Mouse (Mus musculus) common myeloid progenitor, adult 5-6 weeks (primary cell): ENCODE results near the gene Actn1. TPM values are rescaled to one million over a fixed set of nuclear protein-coding genes. Genes with fewer than 3 reads are reported as not detected.

Source experiments
- ATAC-seq: replicated peaks from 2 replicates; pipeline ENCODE4 v1.8.0; 2016; ENCODE audit warnings: low read depth, mild to moderate bottlenecking, moderate TSS enrichment, inconsistent platforms; ENCODE audit not compliant: poor library complexity, severe bottlenecking
- total RNA-seq: library from RNA; stranded (forward); fragments of 200-1000, 187-1606 nt; gene quantifications from 2 replicates; pipeline ENCODE4 v1.2.3, GENCODE M21; 2017

The Actn1 gene
- total RNA-seq, 1 experiment from 2014 or later = 10.3 TPM

DNA sequence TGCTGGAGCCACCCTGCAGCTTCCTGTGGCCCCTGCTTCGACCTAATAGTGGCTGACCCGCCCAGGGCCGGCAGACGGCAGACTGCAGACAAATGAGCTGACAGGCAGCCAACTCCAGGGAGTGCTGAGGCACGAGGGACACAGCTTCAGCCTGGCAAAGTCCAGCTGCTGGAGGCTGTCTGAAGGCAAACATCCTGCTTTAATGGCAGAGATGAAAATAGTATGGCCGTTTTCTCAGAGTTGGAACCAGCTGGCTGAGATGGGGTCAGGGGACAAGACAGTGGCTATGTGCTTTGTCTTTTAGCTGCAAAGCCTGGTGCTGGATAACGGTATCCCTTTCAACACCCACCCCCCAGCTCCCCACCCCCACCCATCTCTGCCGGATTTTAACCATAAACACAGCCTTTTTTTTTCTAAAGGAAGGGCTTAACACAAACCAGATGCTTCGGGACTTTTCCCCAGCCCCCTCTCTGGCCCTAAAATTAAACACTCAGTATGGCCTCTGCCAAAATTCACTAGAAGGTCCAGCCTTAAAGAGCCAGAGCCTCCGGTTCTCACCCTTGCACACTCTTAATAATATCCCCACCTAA lies 30.0 kb downstream of the Actn1 start:
- no peak for ATAC-seq

DNA sequence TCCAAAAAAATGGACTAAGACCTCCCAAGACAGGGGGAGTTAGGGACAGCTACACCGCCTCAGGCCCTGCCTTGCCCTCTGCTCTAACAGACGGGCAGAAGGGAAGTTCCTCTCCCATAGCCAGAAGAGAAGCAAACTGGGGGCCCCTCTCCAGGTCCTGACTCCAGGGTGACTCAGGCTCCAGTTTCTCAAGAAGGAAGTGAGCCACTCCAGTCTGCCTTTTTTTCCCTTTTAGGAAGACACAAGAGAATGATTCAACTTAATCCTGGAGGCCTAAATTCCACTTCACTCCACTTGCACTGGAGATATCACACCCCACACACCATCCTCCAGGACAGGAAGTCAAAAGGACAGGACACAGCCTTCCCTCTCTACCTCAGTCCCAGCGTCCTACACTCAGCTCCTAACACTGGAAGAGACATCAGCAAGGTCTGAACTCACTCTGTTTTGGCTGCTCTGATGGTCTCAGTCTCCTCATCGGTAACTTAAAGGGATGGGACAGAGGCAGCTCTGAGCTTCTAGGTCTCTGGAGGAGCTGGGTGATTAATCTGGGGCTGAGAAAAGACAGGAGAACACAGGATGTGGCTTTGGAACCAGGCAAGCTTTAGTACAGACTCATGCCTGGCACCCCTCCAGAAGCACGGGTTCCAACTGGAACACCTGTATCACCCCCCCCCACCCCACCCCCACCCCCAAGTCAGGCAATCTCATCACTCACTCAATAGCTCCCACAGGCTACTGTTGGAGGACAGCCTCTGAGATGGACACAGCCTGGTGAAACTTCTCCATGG lies 31.0 kb downstream of the Actn1 start:
- peak; percentile 57 for ATAC-seq

DNA sequence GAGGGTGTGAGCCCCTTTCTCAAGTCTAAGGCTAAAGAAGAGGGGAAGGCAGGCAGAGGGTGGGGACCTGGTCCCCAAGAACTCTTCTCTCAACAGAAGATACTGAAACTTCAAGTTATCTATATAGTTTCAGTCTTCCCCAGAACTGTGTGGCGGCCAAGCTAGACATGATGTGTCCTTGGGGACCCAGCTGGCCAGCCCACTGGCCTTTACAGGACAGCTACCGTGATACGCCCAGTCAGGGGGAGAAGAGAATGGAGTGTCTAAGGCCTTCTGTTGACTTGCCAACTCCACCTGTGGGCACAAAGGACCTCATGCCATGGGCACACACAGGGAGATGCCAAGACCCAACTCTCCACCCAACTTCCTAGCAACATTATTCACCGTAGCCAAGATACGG lies 31.8 kb downstream of the Actn1 start:
- ATAC-seq = no peak

DNA sequence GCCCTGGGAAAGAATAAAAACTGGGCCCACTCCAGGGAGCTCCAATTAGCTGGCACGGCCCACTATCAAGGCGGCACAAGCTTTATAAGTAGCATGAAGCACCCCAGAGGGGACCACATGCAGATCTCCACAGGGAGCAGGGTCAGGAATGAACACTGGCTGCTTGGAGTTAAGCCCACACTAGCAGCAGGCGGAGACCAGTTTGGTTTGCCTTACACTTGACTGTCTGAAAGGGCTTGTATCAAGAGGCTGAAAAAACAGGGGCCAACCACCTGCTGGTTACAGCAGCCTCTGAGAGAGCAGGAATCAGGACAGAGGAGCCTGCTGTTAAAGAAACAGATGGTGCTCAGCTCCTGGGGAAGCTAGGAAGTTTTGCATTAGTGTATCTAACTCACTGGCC lies 32.3 kb downstream of the Actn1 start:
- no peak for ATAC-seq

DNA sequence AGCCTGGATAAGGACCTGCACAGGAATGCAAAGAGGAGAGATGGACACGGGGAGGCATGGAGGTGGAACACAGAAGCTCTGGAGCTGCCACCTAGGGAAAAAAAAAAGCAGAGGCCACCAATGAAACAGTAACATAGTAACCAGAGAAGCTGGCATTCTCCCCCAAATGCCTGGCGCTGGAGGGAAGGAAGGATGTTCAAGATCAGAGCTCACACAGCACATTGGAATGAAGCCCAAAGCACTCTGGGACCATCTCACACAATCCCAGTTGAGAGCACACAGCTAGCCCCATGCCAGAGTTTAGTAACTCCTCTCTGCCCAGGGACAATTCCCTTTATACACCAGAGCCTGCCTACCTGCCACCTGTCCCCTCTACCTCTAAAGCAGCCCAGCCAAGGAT lies 34.1 kb downstream of the Actn1 start:
- no peak for ATAC-seq

DNA sequence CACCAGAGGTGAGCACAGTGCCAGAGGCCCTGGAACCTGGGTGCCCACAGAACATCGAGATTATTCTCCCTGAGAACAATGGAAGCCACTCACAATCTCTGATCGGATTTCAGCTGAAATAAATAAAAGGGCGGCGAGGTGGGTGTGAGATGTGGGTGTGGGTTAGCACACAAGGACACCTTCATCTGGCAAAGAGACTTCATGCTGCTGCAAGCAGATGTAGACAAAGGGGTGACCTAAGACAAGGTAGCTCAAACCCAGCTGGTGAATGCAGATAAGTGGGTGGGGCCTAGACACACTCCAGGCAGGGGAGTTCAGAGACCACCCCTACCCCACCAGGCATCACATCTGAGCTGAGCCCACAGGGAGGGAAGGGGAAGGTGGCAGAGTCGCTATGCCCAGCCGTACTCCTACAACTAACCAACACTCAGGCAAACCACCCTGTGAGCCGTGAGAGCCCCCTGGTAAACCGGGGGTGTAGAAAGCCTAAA lies 35.9 kb downstream of the Actn1 start:
- no peak for ATAC-seq

DNA sequence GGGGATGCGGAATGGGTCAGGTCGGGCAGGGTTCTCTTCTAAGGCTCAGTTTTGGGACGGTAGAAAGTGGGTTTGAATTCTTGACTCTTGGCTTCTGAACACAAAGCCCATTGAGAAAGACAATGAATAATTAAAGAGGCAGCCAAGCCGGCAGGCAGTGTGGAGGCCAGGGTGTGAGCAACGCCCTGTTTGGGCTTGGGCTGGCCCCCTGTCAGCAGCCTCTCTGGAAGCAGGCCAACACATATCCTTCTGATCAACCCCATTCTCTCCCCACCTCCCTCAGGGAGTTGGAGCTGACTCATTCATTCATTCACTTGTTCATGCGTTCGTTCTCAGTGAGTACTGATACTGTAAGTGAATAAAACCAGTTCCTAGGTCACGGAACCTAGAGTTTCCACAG lies 36.7 kb downstream of the Actn1 start:
- ATAC-seq = no peak

DNA sequence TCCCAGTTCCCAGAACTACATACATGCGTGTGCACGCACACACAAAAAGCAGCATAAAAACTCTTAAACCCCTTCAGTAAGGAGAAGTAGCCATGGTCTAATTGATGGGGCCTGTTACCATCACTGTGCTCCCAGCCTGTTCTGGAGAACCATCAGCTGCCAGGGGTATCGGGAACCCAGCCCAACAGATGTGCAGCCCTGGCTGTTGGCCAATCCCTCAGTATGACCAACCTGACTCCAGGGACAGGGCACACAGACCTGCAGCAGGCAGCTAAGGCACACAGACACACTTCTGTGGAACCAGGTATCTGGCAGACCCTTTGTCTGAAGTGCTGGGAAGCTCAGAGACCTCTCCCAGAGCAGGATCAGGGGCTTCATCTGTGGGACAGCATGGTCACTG lies 37.7 kb downstream of the Actn1 start:
- no peak for ATAC-seq

DNA sequence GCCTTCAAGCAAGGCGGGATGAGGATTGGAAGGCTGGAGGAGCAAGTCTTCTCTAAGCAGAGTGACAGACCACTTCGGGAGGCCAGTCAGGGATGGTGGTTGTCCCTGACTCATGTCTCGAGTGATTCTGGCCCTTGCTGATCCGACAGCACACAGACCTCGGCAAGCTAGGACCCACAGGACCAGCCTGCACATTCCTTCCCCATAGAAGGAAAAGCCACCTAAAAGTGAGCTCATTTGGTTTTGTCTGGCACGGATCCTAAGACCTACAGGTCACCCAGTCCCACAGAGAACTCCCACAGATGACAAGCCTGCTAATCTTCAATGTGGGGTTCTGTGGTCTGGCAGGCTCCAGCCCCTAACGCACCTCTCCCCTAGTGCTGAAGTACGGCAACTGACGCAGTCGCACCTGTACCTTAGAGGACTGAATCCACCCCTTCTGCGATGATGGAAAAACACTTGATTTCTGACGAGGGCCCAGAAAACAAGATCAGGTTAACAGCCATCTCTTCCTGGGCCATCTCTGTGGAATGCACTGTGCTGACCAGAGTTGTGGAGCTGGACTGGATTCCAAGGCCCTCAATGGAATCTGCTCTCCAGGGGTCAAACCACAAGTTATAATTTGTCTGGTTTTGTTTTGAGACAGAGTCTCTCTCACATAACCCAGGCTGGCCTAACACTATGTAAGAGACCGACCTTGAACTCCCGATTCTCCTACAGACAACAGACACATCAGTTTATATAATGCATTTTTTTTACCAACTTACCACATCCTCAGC lies 39.7 kb downstream of the Actn1 start:
- ATAC-seq = no peak

DNA sequence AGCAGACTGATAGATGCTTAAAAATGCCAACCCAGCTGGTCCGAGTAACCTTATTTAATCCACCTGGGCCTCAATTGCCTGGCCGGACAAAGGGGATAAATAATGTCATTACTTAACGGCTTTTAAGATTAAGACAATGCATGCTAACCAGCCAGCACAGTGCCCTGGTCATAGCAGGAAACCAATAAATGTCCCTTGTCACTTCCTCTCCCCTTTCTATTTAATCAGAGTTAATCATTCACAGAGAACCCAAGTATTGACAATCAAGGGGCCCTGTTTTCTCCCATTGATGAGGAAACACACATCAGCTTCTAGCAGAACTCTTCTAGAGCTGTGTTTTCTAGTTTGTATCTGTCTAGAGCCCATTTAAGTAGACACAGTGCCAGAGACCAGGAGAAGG lies 41.4 kb downstream of the Actn1 start:
- no peak for ATAC-seq

DNA sequence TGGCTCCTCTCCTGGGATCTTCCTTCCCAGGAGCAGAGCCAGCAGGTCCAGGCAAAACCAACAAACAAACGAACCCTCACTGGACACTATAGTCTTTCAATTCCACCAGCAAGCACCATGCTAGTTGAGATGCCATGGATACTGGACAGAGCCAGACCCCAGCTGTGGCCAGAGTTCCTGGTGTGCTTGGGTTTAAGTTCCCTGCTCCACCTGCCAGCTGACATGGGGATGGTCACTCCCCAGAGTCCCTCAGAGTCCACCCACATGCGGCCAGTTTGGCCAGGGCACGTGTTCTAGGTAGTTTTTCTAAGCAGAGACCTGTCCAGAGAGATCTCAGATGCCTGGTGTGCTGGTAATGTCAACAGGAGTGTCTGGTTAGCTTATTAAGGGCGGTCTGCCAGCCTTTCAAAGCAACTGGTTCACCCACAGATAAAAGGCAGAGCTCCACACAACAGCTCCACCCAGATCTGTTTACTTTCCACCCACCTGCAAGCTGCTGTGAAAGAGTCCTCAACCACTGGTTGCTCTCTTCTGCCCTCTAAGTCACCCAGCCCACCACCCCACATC lies 42.0 kb downstream of the Actn1 start:
- no peak for ATAC-seq

DNA sequence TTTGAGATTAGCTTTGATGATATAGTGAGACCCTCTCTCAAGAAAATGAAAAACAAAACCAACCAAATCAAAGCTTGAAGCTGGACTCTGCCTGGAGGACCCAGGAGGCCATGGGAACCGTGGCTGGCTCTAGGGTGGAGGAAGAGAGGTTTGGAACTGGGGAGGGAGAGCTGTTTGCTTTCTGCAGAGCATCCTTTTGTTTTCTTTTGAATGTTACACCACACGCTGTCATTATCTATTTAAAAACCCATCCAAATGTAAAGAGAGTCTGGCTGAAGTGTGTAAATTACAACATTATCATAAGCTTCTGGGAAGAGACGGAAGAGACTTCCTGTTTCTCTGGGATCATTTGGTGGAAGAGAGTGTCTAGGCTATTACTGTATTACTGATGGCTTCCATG lies 43.1 kb downstream of the Actn1 start:
- ATAC-seq = no peak

DNA sequence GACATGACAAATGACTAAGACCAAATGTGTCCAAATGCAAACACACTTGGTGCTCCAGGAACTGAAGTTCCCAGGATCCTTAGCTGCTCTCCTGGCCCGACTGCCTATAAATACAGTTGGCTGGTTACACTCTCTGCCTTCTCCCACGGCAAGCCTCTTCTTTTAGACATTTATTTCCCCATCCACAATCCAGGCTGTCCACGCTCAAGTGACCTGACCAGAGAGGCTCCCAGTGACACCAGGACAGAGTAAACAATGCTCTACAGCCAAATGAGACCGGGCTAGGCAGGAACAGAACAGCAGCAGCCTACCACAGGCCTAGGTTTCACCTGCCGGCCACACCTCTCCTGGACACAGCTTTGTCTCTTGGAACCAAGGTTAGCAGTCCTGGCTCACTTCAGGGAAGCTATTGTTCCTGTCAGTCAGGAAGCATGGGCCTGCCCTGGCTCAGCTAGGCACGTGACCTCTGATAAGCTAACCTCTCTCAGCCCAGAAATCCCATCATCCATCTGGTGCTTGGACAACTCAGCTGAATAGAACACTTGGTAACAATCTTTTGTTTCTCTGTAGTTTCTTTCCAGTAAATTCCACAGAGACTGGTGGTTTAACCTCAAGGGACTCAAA lies 43.8 kb downstream of the Actn1 start:
- no peak for ATAC-seq

DNA sequence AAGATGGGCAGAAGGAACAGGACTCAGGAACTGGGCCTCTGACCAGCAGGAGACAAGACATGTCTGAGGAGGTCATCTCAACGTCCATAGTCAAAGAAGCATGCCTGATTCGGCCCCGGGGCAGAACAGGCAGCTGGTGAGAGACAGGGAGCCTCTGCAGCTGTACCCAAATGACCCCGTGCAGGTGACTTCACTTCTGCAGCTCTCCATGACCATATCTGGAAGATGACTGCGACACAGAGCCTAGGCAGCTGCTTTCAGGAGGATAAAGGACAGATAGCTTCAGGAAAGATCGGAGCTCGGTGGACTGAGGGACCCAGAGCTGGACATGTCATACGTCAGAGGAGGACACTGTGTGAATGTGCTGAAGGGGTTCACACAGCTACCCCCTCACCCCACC lies 46.4 kb downstream of the Actn1 start:
- no peak for ATAC-seq

DNA sequence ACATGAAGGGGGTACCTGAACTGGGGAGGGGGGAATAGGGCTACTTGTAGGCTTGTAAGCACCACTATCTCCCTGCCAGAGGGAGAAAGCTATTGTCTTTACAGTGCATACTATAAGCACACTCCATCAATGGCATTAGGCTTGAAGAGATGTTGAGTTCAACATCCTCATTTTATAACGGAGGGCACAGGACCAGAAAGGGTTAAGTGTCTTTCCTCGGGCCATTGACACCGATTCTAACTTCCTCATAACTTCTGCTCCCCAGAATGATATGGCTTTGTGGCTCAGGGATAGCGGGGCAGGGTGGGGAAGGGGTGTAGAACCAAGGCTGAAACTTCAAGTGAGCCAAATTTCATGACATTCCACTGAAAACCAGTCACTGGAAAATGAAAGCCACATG lies 46.9 kb downstream of the Actn1 start:
- peak; percentile 59 for ATAC-seq

DNA sequence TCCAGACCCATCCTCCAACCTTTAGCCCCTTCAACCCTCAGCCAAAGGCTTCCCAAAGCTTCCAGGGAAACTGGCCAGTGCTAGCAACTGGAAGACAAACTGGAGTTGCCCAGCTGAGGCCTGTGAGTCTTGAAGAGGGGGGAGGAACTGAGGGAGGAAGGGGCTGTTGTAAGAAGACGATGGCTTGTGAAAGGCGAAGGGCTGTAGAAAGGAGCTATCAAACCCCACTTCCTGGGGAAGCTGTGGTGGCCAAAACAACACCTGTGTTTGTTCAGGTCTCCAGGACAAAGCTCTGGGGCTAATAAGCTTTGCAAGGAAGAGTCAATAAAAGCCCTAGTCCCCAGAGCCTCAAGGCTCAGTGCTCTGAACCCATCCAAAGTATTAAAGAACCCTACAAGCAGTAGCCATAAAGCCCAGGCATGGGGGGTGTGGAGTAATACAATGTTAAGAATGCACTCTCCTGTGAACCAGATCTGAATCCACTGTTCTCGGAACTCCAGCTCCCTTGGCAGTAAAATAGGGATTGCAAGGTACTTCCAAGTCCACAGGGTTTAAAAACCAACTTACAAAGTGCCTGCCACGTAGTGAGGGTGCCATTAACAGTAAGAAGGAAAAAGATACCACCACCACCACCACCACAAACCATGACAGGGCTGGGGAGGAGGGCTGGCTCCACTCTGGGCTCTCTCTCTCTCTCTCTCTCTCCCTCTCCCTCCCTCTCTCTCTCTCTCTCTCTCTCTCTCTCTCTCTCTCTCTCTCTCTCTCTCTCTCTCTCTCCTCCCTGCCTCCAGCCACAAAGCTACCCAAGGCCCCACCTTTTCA lies 49.2 kb downstream of the Actn1 start:
- peak; percentile 57 for ATAC-seq

DNA sequence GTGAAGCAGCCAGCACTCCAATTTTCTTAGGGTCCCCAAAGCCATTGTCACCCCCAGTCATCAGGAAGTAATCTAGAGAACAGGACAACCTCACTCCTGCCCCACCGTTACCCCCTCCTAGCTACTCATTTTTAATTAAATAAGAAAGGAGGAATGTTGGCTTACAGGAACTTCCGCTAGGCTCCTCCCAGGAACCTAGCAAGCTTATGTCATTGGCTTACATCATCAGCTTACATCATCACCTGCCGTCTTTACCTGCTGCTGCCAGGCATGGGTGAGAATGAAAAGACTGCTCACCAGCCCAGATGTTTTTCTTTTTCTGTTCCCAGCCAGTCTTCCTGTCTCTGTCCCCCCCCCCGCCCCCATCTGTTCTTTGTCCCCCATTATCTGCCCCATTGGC lies 50.3 kb downstream of the Actn1 start:
- ATAC-seq = no peak

DNA sequence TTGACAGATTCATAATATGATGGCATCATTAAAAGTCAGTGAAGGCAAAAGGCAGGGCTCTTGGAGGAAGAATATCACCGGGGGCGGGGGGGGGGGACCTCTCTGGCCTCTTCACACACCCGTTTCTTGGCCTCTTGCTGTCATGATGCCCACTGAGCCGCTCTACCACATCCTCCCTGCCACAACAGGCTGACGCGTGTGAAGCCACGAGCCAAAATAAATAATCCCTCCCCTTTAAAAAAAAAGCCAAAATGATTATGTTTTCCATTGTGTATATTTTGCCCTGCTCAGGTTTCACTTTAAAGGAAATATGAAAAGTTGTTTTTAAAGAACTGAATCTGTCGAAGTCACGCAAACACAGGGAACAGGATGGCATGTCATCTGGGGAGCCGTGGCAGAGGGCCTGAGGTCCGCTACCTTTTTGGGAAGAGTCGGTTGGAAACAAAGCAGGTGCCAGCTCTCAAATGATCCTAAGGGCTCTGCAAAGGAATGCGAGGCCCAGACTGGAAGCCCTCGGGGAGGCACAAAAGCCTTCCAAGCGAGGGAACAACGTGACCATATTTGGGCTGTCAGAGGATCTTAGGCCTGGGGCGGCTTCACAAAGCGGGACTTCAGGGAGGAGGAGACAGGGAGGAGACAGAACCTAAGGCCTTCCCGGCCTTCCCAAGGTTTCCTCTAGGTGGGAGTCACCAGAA lies 51.9 kb downstream of the Actn1 start:
- ATAC-seq = no peak

DNA sequence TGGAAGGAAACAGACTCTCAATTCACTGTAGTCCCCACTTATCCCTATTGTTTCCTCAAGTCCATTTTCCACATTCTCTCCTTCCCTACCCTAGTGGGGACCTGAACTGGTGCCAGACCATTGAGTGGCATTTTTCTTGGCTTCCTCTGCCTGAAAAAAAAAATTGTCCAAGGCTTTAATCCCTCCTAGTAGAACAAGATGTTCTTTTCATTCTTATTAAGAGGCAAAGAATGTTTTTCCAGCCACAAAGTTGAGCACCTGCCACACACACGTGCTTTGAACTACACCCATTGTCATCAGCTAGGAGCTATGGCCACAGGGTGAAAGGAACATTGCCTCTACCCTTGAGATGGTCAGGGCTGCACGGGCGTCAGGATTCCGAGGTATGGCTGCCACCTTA lies 56.9 kb downstream of the Actn1 start:
- no peak for ATAC-seq
